Mouse (Mus musculus): Measurements from ENCODE around the gene Kif12. TPM values are rescaled to one million over a fixed set of nuclear protein-coding genes. Genes with fewer than 3 reads are reported as not detected.

Kif12 gene
- polyA plus RNA-seq, 1 experiment from 2014 or later, result not detected

DNA sequence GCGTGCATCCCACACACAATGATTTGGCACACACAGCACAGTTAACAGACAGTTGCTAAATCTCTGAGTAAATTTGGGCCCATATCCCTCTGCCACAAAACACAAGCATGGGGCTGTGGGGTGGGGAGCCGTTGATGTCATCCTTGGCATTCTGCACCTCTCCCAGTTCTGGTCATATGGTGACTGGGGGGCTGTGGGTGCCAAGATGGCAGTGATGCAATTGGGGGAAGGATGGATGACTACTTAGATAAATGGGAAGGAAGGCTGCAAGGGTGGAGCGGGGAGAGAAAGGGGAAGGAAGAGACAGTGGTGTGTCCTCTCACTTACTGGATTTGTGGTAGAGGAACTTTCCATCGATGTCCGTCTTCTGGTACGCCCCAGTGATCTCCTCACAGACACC is 20.8 kb downstream of the Kif12 start:
- DNase-seq (ENCODE audit: low spot score) (no peak), ATAC-seq (no peak)
- Histone ChIP-seq H3K4me2 (ENCODE audit: low read length) (no peak overlapping the region), H3K4me1 (ENCODE audit: control insufficient read depth, insufficient read depth, low read length) (no peaks in the 10 kb centered on the region), H3K27ac (ENCODE audit: low read depth, low read length) (no peak overlapping the region), H3K36me3 (ENCODE audit: control insufficient read depth, insufficient read depth, low read length) (no peaks in the 10 kb centered on the region), H3K27me3 (replicated peaks; ENCODE audit: control insufficient read depth, insufficient read depth, low read length) (no peaks in the 10 kb centered on the region), H3K9ac (ENCODE audit: low read length) (no peak overlapping the region), H3K4me3 (ENCODE audit: low read depth, low read length) (no peak overlapping the region), H3K9me3 (replicated peaks; ENCODE audit: control insufficient read depth, low read length) (no peaks in the 10 kb centered on the region)
- WGBS, result 94% methylated on average over 6 of the region's 6 CpGs

DNA sequence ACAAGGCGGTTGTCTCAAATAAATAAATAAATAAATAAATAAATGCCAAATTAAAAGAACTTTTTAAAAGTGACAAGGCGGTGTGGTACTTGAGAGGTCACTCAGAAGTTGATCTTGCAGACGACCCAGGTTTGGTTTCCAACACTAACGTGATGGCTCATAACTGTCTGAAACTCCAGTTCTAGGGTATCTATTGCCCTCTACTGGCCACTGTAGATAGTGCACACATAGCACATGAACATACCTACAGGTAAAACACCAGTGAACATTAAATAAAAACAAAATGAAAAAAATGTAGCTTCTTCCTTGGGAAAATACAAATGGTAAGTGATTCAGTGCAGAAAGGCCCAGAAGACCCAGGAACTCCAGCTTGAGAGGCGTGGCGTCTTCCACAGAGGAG is 24.7 kb downstream of the Kif12 start:
- DNase-seq (ENCODE audit: low spot score) (no peak), ATAC-seq (no peak)
- Histone ChIP-seq H3K36me3 (ENCODE audit: control insufficient read depth, insufficient read depth, low read length) (no peaks in the 10 kb centered on the region), H3K4me1 (ENCODE audit: control insufficient read depth, insufficient read depth, low read length) (no peaks in the 10 kb centered on the region), H3K9ac (ENCODE audit: low read length) (no peak overlapping the region), H3K27ac (ENCODE audit: low read depth, low read length) (no peak overlapping the region), H3K4me3 (ENCODE audit: low read depth, low read length) (no peak overlapping the region), H3K4me2 (ENCODE audit: low read length) (no peak overlapping the region), H3K27me3 (replicated peaks; ENCODE audit: control insufficient read depth, insufficient read depth, low read length) (no peaks in the 10 kb centered on the region), H3K9me3 (replicated peaks; ENCODE audit: control insufficient read depth, low read length) (no peaks in the 10 kb centered on the region)
- whole genome bisulfite sequencing, result 91% methylated on average over 6 of the region's 6 CpGs

DNA sequence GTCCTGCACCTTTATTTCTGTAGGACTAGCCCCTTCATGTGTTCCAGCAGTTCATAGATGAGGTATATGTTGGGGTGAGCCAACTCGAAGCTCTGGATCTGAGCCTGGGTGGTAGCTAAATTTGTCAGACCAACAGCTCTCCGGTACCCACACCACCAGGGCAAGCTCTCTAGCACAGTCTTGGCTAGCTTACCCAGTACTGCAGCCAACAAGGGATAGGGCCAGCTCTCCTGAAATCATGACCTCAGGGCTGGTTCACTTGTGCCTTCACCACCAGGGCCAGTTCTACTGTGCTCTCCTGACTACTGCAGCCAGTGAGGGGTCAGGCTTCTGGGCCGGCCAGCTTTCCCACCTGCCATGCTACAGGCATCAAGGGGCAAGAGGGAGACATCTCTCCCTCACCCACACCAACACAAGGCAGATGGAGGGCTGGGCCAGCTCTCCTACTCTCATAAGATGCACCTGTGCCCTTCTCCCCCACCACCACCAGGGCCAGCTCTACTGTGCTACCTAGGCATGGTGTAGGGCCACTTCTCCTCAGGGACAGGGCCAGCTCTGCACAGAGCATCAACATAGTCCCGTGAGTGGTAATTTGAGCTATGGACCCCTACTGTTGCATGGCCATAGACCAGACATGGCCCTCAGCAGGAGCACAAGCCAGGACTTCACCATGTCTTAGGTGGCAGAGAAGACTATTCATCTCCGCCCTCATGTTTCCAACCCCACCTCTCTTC is 41.9 kb downstream of the Kif12 start:
- Histone ChIP-seq H3K27me3 (replicated peaks; ENCODE audit: control insufficient read depth, insufficient read depth, low read length) (no peaks in the 10 kb centered on the region), H3K9ac (ENCODE audit: low read length) (no peak overlapping the region), H3K9me3 (replicated peaks; ENCODE audit: control insufficient read depth, low read length) (no peaks in the 10 kb centered on the region), H3K4me3 (ENCODE audit: low read depth, low read length) (no peak overlapping the region), H3K4me2 (ENCODE audit: low read length) (no peak overlapping the region), H3K4me1 (ENCODE audit: control insufficient read depth, insufficient read depth, low read length) (no peaks in the 10 kb centered on the region), H3K27ac (ENCODE audit: low read depth, low read length) (no peak overlapping the region), H3K36me3 (ENCODE audit: control insufficient read depth, insufficient read depth, low read length) (peaks cover 32% of the 10 kb centered on the region)
- 92% methylated on average over 5 of the region's 5 CpGs for whole genome bisulfite sequencing
- ATAC-seq, result no peak
- DNase-seq (ENCODE audit: low spot score), result no peak

DNA sequence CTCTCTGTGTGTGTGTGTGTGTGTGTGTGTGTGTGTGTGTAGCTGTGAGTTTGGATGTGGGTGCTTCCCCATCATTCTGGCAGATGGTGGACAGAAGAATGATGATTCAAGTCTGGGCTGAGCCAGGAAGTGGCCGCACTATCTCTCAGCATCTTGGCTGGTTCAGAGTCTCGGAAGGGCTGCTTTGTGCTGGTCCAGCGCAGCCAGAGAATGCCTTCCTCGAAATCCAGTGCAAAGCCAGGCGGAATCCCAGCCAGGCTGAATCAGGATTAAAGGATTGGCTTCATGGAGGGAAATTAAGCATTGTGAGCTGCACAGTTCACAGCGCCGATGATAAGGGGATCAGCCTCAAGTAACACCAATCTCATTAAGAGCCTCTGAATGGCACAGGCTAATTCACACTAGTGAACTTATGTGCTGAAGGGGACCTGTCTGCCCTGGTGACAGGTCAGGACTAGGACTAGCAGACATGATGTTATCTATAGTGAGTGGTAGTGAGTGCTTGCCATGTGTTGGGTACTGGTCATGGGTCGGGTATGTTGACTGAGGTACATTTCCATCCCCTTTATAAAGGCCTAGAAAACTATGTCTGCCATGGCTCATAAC is 47.0 kb downstream of the Kif12 start:
- Histone ChIP-seq H3K4me1 (ENCODE audit: control insufficient read depth, insufficient read depth, low read length) (no peaks in the 10 kb centered on the region), H3K27me3 (replicated peaks; ENCODE audit: control insufficient read depth, insufficient read depth, low read length) (no peaks in the 10 kb centered on the region), H3K9me3 (replicated peaks; ENCODE audit: control insufficient read depth, low read length) (no peaks in the 10 kb centered on the region), H3K4me2 (ENCODE audit: low read length) (no peak overlapping the region), H3K9ac (ENCODE audit: low read length) (no peak overlapping the region), H3K27ac (ENCODE audit: low read depth, low read length) (no peak overlapping the region), H3K36me3 (ENCODE audit: control insufficient read depth, insufficient read depth, low read length) (peaks cover 15% of the 10 kb centered on the region), H3K4me3 (ENCODE audit: low read depth, low read length) (no peak overlapping the region)
- peak; percentile 34; the same call in 1 of the 2 replicates for ATAC-seq
- peak; percentile 27 for DNase-seq (ENCODE audit: low spot score)
- 15% methylated on average over 8 of the region's 8 CpGs for WGBS

DNA sequence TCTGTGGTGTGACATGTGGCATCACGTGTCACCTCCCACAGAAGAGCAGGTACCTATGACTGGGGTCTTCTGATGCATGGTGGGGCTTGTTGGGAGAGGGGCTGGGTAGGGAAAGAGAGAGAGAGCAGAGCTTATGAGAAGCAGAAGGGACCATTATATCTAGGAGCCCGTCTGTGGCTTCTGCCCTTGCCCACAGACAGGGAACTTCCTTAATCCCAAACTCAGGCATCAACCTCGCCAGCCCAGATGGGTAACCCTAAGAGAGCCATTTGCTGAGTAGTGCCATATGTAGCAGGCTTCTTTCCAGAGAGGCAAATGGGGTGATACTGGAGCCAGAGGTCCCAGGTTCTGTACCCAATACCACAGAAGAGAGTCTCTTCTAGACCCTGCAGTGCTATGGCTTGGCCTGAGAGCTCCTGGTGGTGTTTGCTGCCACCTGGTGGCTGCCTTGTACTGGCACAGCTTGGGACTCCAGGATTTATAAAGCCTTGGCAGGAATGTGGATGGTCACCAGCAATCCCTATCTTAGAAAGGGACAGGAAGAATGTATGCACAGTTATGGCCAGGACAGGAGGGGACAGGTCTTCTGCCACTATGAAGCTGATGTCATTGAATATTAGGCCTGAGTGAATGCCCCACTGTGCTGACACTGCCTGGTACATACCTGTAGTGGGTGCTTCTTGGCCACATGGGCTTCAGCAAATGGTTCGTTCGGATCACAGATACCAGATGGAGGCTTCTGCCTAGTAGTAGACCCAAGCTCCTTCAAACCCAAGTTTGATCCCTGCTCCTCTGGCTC is 53.1 kb downstream of the Kif12 start:
- Histone ChIP-seq H3K27me3 (replicated peaks; ENCODE audit: control insufficient read depth, insufficient read depth, low read length) (no peaks in the 10 kb centered on the region), H3K36me3 (ENCODE audit: control insufficient read depth, insufficient read depth, low read length) (peaks cover 23% of the 10 kb centered on the region), H3K4me2 (ENCODE audit: low read length) (no peak overlapping the region), H3K27ac (ENCODE audit: low read depth, low read length) (no peak overlapping the region), H3K9ac (ENCODE audit: low read length) (no peak overlapping the region), H3K4me1 (ENCODE audit: control insufficient read depth, insufficient read depth, low read length) (no peaks in the 10 kb centered on the region), H3K4me3 (ENCODE audit: low read depth, low read length) (no peak overlapping the region), H3K9me3 (replicated peaks; ENCODE audit: control insufficient read depth, low read length) (no peaks in the 10 kb centered on the region)
- 94% methylated on average over 5 of the region's 5 CpGs for whole genome bisulfite sequencing
- DNase-seq (ENCODE audit: low spot score) (peak; percentile 92), ATAC-seq (peak; percentile 89)

Other genes starting within 250 kb of the Kif12 start
- 14.9 and 16.3 TPM in 2 replicates for gene Zfp618, start 206.6 kb downstream of the Kif12 start, polyA plus RNA-seq (2014; fragmentation: Nextera tagmentation; extraction: Ambion mirVana)
- gene Ambp, start 17.3 kb downstream of the Kif12 start, polyA plus RNA-seq (2014; fragmentation: Nextera tagmentation; extraction: Ambion mirVana), result not detected in 2 replicates
- 0.57 and 1.0 TPM in 2 replicates for gene Col27a1, start 41.9 kb upstream of the Kif12 start, polyA plus RNA-seq (2014; fragmentation: Nextera tagmentation; extraction: Ambion mirVana)
- not detected in 2 replicates for gene Orm1, start 172.4 kb upstream of the Kif12 start, polyA plus RNA-seq (2014; fragmentation: Nextera tagmentation; extraction: Ambion mirVana)
- gene Orm3, start 184.0 kb upstream of the Kif12 start, polyA plus RNA-seq (2014; fragmentation: Nextera tagmentation; extraction: Ambion mirVana), result not detected in 2 replicates
- gene Orm2, start 190.3 kb upstream of the Kif12 start, polyA plus RNA-seq (2014; fragmentation: Nextera tagmentation; extraction: Ambion mirVana), result not detected in 2 replicates
- 5.7 and 8.5 TPM in 2 replicates for gene Akna, start 231.2 kb upstream of the Kif12 start, polyA plus RNA-seq (2014; fragmentation: Nextera tagmentation; extraction: Ambion mirVana)

All from forebrain, embryonic 14.5 days (tissue).